Mouse (Mus musculus) limb, embryonic 14.5 days (tissue): ENCODE measurements at regions not wholly inside any gene's neighbourhood (a gene's known extent, or its start where the extent isn't known, plus 50 kb on each side); places are given as distances from the start of the nearest gene placed in this dataset.

Experiments used
- ATAC-seq: fragments of 200-750 bp; cut with Nextera tagmentation; 2 replicates; pipeline ENCODE4 v1.8.0; 2017; ENCODE audit warnings: low read depth, moderate number of reproducible peaks, moderate TSS enrichment; ENCODE audit not compliant: low FRiP score
- DNase-seq: peaks from one replicate; pipeline ENCODE4 v3.0.0-alpha.2; 2015; ENCODE audit warnings: low spot score
- H3K27ac ChIP-seq: fragments of 300-500 bp; sonication (generic); replicated peaks from 2 replicates; pipeline ENCODE4 v1.5.1; 2014; ENCODE audit warnings: low read depth, mild to moderate bottlenecking, low read length, moderate library complexity, mixed read lengths
- H3K27me3 ChIP-seq: fragments of 300-500 bp; sonication (generic); 2 replicates; pipeline ENCODE4 v1.6.1; 2014; ENCODE audit warnings: low read length, mixed read lengths; ENCODE audit not compliant: control insufficient read depth, insufficient read depth
- H3K36me3 ChIP-seq: fragments of 300-500 bp; sonication (generic); 2 replicates; pipeline ENCODE4 v1.6.1; 2014; ENCODE audit warnings: mild to moderate bottlenecking, low read length, moderate library complexity, mixed read lengths; ENCODE audit not compliant: control insufficient read depth, insufficient read depth
- H3K4me1 ChIP-seq: fragments of 300-500 bp; sonication (generic); 2 replicates; pipeline ENCODE4 v1.6.1; 2014; ENCODE audit warnings: antibody characterized with exemption, low read length, mixed read lengths; ENCODE audit not compliant: control insufficient read depth, insufficient read depth
- H3K4me2 ChIP-seq: fragments of 300-500 bp; sonication (generic); replicated peaks from 2 replicates; pipeline ENCODE4 v1.6.1; 2014; ENCODE audit warnings: low read depth, mild to moderate bottlenecking, low read length, moderate library complexity; ENCODE audit not compliant: severe bottlenecking
- H3K4me3 ChIP-seq: fragments of 300-500 bp; sonication (generic); replicated peaks from 2 replicates; pipeline ENCODE4 v1.5.1; 2014; ENCODE audit warnings: low read length
- H3K9ac ChIP-seq: fragments of 300-500 bp; sonication (generic); 2 replicates; pipeline ENCODE4 v1.6.1; 2014; ENCODE audit warnings: mild to moderate bottlenecking, low read depth, low read length, moderate library complexity; ENCODE audit not compliant: severe bottlenecking
- H3K9me3 ChIP-seq: fragments of 300-500 bp; sonication (generic); 2 replicates; pipeline ENCODE4 v1.6.1; 2016; ENCODE audit warnings: low read length; ENCODE audit not compliant: control insufficient read depth
- POLR2A ChIP-seq: fragments of 200-500 bp; IDR thresholded peaks from 2 replicates; pipeline ENCODE4 v1.8.0; 2012; ENCODE audit warnings: inconsistent platforms, mild to moderate bottlenecking, moderate library complexity, borderline replicate concordance; ENCODE audit not compliant: insufficient read depth, insufficient read length; ENCODE audit errors: extremely low read depth
- WGBS: fragments of 180-500 bp; shearing (Covaris S2); extraction: QIAGEN DNeasy Blood & Tissue Kit; methylation state at CpG from one replicate; pipeline ENCODE4 v1.1.7; 2014; 5-methylcytosine and 5-hydroxymethylcytosine counted together

GRCm38 (mm10) chr8:35234436-35234835 lies 531.2 kb upstream of the Gm19410 start:
- Histone ChIP-seq H3K9me3 (no peaks in the 10 kb centered on the region), H3K27ac (no peak overlapping the region), H3K4me2 (no peak overlapping the region), H3K4me3 (no peak overlapping the region), H3K36me3 (no peaks in the 10 kb centered on the region), H3K27me3 (no peaks in the 10 kb centered on the region), H3K4me1 (peaks cover 6% of the 10 kb centered on the region), H3K9ac (no peak overlapping the region)
- DNase-seq, result no peak
- ATAC-seq, result no peak
- TF ChIP-seq POLR2A, result no peak
- WGBS, result 52% methylated on average over 5 of the region's 5 CpGs

- no peak overlapping the region for H3K4me2 ChIP-seq
- ATAC-seq, result peak; percentile 64; the same call in 1 of the 2 replicates
Observed at GRCm38 (mm10) chr8:35235815-35236509, 529.6 kb upstream of the Gm19410 start.

GRCm38 (mm10) chr8:35237279-35237678 lies 528.3 kb upstream of the Gm19410 start:
- no peaks in the 10 kb centered on the region for H3K9me3 ChIP-seq
- no peaks in the 10 kb centered on the region for H3K36me3 ChIP-seq
- peak; percentile 58 for ATAC-seq
- no peaks in the 10 kb centered on the region for H3K27me3 ChIP-seq
- H3K27ac ChIP-seq, result no peak overlapping the region
- 73% methylated on average over 6 of the region's 6 CpGs for WGBS
- H3K9ac ChIP-seq, result no peak overlapping the region
- peak; percentile 71 for DNase-seq
- TF ChIP-seq POLR2A, result no peak
- H3K4me1 ChIP-seq, result peaks cover 6% of the 10 kb centered on the region
- H3K4me2 ChIP-seq, result no peak overlapping the region
- H3K4me3 ChIP-seq, result no peak overlapping the region

More at GRCm38 (mm10) chr8:35235815-35236509, 529.6 kb upstream of the Gm19410 start:
- peaks cover 6% of the 10 kb centered on the region for H3K4me1 ChIP-seq
- H3K9ac ChIP-seq, result no peak overlapping the region
- 46% methylated on average over 8 of the region's 8 CpGs for WGBS
- H3K4me3 ChIP-seq, result no peak overlapping the region
- peak; percentile 75 for DNase-seq
- no peak for TF ChIP-seq POLR2A
- no peaks in the 10 kb centered on the region for H3K27me3 ChIP-seq
- H3K27ac ChIP-seq, result no peak overlapping the region
- H3K9me3 ChIP-seq, result no peaks in the 10 kb centered on the region
- H3K36me3 ChIP-seq, result no peaks in the 10 kb centered on the region

- no peak overlapping the region for H3K4me2 ChIP-seq
- no peak for DNase-seq
- 86% methylated on average over 6 of the region's 6 CpGs for WGBS
- no peaks in the 10 kb centered on the region for H3K9me3 ChIP-seq
- ATAC-seq, result no peak
- H3K27ac ChIP-seq, result no peak overlapping the region
- H3K36me3 ChIP-seq, result no peaks in the 10 kb centered on the region
- TF ChIP-seq POLR2A, result no peak
- H3K27me3 ChIP-seq, result no peaks in the 10 kb centered on the region
- no peaks in the 10 kb centered on the region for H3K4me1 ChIP-seq
- H3K9ac ChIP-seq, result no peak overlapping the region
- no peak overlapping the region for H3K4me3 ChIP-seq
Observed at GRCm38 (mm10) chr8:35240884-35241283, 524.7 kb upstream of the Gm19410 start.

GRCm38 (mm10) chr8:35243555-35243954 lies 522.0 kb upstream of the Gm19410 start:
- ATAC-seq (no peak), DNase-seq (no peak)
- 47% methylated on average over 11 of the region's 11 CpGs for WGBS
- no peaks in the 10 kb centered on the region for H3K27me3 ChIP-seq
- H3K36me3 ChIP-seq, result no peaks in the 10 kb centered on the region
- H3K9me3 ChIP-seq, result no peaks in the 10 kb centered on the region
- no peak overlapping the region for H3K4me3 ChIP-seq
- no peak overlapping the region for H3K27ac ChIP-seq
- TF ChIP-seq POLR2A, result no peak
- H3K9ac ChIP-seq, result no peak overlapping the region
- H3K4me2 ChIP-seq, result no peak overlapping the region
- no peaks in the 10 kb centered on the region for H3K4me1 ChIP-seq

GRCm38 (mm10) chr8:35249747-35250375 lies 515.7 kb upstream of the Gm19410 start:
- H3K4me1 ChIP-seq, result no peaks in the 10 kb centered on the region
- H3K36me3 ChIP-seq, result no peaks in the 10 kb centered on the region
- no peak for ATAC-seq
- H3K9ac ChIP-seq, result no peak overlapping the region
- DNase-seq, result no peak
- no peak for TF ChIP-seq POLR2A
- H3K9me3 ChIP-seq, result no peaks in the 10 kb centered on the region
- no peaks in the 10 kb centered on the region for H3K27me3 ChIP-seq
- 77% methylated on average over 7 of the region's 7 CpGs for WGBS
- H3K27ac ChIP-seq, result no peak overlapping the region
- no peak overlapping the region for H3K4me2 ChIP-seq
- H3K4me3 ChIP-seq, result no peak overlapping the region
